Mouse (Mus musculus): ENCODE measurements around the gene Srpk2.
"Not testable (repeated sequence)": the region's sequence is repeated elsewhere in the genome, so short reads cannot be mapped to it uniquely, and the experiment has no call there.

GRCm38 (mm10) chr5:23706601-23707597, 22.5 kb upstream of the Srpk2 start:
- TF ChIP-seq CTCF (IDR thresholded peaks at IDR 0.05; ENCODE audit: insufficient read depth, low read length); POLR2A (IDR thresholded peaks at IDR 0.05; ENCODE audit: borderline replicate concordance, extremely low read depth, low read depth, low read length): not testable (repeated sequence)

All from lung, adult 2 months (tissue).